Mouse (Mus musculus): ENCODE measurements around the gene Sympk. TPM values are rescaled to one million over a fixed set of nuclear protein-coding genes. Genes with fewer than 3 reads are reported as not detected.

Gene Sympk
- 100 to 1,000 TPM; 106 to 109 TPM for total RNA-seq (2021)
- long read RNA-seq, experiment 1, full-length matches to known transcripts: 4 of 16 reads
- long read RNA-seq, experiment 1, partial matches to known transcripts: 6 of 16 reads
- long read RNA-seq, experiment 1, other reads (novel, unspliced or antisense): 6 of 16 reads
- long read RNA-seq, experiment 2, partial matches to known transcripts: 1 of 5 reads
- long read RNA-seq, experiment 2, other reads (novel, unspliced or antisense): 4 of 5 reads

DNA sequence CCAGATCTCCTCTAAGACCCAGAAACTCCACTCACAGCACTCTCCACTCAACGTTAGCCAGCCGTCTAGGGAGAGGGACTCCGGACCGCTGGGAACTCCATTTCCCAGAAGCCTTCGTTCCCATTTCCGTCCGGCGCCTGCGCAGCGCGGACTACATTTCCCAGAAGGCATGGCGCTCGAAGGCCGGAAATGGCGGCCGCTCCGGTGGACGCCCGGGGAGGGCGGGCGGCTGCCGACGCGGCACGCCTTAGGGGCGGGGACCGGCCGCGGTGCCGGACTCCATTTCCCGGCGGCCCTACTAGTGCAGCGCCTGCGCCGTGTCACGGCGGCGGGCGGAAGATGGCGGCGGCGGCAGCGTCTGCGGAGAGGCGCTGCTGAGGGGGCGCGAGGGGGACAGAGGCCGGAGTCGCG lies at the start of gene Sympk:
Gene Sympk, plus strand, starts transcription at position 282 of the 411 bp plus-strand sequence.
- DNase-seq (ENCODE audit: low spot score in 2 of 2): peak; percentile 96
- intact Hi-C loops (cut with DNase I): no loop called here

DNA sequence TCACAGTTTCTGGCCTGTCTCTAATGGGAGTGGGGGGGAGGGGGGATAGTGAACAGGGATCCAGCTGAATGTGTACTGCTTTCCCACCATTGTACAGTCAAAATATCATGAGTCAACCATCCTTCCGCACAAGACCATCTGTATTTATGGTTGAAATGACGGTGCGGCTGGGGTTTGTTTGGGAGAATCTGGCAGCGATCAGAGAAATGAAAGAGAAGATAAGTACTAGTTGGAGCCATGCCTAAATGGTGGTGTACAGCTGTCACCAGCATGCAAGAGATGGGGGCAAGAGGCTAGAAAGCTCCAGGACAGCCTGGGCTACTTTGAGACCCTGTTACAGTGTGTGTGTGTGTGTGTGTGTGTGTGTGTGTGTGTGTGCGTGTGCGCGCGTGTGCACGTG lies 45.8 kb upstream of the Sympk start:
- peak in 1 of 2 experiments; percentile 76 for DNase-seq (ENCODE audit: low spot score in 2 of 2)
- intact Hi-C loops (cut with DNase I): no loop called here

DNA sequence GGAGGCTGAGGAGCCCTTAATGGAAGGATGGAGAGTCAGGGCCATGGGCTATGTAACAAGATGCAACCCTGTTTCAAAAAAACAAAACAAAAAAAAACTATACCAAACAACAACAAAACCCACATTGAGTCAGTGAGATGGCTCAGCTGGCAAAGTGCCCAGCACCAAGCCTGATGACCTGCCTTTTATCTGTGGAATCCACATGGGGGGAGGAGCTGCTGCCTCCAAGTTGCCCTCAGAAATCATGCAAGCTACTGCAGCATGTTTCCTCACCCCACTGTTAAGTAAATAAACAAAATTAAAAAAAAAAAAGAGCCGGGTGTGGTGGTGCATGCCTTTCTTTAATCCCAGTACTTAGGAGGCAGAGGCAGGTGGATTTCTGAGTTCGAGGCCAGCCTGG lies 37.7 kb upstream of the Sympk start:
- intact Hi-C loops (cut with DNase I): no loop called here
- no peak for DNase-seq (ENCODE audit: low spot score in 2 of 2)

DNA sequence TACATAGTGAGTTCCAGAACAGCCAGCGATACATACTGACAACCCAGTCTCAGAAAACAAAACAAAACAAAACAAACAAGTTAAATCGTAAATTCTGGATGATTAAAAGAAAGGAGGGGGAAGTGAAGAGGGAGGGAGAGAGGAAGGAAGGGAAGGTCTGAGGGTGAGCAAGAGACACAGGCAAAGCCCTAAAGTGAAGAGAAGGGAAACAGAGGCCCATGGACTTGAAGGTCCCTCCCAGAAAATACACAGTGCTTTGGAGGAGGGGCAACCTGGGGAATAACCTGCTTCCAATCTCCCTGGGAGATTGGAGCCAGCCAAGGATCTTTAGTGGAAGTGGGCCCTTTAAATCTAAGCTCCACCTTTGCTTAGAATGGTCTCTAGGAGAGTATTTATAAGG lies 37.1 kb upstream of the Sympk start, which contains the start of gene Nanos2:
Gene Nanos2, plus strand, starts transcription at position 301 of the 400 bp plus-strand sequence.
- no peak for DNase-seq (ENCODE audit: low spot score in 2 of 2)
- intact Hi-C loops (cut with DNase I): no loop called here

DNA sequence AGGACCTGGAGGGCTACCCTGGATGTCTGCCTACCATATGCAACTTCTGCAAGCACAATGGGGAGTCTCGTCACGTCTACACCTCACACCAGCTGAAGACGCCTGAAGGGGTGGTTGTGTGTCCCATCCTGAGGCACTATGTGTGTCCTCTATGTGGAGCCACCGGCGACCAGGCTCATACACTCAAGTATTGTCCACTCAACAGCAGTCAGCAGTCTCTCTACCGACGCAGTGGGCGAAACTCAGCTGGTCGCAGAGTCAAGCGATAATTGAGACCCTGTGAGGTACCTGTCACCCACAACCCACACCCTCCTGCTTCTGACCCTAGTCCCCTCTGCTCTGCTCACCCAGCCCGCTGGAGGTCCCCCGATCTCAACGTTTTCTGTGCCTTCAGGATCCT lies 36.4 kb upstream of the Sympk start:
- intact Hi-C loops (cut with DNase I): no loop called here
- DNase-seq (ENCODE audit: low spot score in 2 of 2): no peak

DNA sequence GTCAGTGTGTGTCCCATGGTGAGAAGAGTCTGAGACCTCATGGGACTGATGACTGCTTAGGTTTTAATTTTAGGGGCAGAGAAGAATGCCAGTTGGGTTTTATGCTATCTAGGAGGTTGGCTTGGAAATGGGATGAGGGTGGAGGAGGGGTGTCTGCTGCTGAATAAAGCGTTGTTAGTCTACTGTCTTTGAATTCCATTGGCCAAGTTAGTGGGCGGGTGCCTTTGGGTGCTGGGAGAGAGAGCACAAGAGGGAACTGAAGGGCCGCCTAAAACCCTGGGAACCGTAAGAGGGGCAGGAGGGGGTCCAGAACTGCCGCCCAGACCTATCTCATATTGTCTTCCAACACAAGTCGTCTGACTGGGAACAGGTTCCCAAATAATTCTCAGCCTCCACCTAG lies 35.4 kb upstream of the Sympk start:
- intact Hi-C loops (cut with DNase I): no loop called here
- no peak for DNase-seq (ENCODE audit: low spot score in 2 of 2)

DNA sequence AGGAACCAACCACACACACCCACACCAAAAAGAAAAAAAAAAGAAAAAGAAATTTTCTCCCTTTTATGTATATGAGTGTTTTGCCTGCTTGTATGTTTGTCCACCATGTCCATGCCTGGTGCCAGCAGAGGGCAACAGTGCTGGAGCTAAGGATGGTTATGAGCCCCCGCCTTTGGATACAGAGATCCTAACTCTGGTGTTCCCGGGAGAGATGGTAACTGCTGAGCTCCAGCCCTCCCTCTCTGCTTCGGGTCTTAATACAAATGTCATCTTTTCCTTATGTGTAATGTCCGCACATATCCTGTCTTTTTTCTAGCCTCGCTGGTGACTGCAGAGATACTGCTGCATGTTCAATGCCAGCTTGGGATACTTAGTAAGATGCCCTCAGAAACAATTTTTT lies 34.2 kb upstream of the Sympk start:
- intact Hi-C loops (cut with DNase I): loop anchor here (5.0 to 10.0 kb wide), 2 partner anchors 65 to 93 kb away; partner anchors contain the start of gene Nova2
- no peak for DNase-seq (ENCODE audit: low spot score in 2 of 2)

DNA sequence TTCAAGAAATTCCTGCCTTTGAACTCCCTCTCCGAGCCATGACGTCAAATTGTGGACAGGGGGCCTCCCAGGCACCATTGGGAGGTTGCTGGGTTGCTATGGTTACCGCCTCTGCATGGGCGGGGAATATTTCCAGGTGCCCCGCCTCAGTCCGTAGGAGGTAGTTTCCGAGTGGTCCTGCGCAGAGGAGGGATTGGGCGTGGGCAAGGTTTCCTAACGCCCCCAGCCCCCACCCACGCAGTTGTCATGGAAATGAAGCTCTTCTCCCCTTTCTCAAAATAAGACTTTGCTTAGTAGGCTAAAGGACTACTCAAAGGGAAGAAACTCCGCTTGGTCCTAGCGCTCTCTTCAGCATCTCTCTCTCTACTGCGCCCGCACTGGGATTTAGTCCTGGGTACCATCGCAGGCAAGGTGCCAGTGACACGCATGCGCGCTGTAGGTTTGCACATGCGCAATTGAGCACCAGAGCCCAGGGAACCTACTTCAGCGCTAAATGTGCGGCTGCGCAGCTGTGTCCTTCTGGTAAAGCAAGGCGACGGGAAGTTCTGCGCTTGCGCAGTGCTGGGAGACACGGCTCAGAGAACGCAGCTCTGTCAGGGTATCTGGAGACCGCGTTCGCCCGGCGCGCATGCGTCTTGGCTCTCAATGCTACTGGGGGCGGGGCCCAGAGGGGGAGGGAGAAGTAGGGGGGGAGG lies 33.4 kb upstream of the Sympk start, which contains the start of gene Mypop:
Gene Mypop, plus strand, starts transcription at position 645 of the 695 bp plus-strand sequence.
- peak; percentile 100 for DNase-seq (ENCODE audit: low spot score in 2 of 2)
- intact Hi-C loops (cut with DNase I): loop anchor here (5.0 to 10.0 kb wide), 2 partner anchors 66 to 93 kb away; partner anchors contain the start of gene Nova2

DNA sequence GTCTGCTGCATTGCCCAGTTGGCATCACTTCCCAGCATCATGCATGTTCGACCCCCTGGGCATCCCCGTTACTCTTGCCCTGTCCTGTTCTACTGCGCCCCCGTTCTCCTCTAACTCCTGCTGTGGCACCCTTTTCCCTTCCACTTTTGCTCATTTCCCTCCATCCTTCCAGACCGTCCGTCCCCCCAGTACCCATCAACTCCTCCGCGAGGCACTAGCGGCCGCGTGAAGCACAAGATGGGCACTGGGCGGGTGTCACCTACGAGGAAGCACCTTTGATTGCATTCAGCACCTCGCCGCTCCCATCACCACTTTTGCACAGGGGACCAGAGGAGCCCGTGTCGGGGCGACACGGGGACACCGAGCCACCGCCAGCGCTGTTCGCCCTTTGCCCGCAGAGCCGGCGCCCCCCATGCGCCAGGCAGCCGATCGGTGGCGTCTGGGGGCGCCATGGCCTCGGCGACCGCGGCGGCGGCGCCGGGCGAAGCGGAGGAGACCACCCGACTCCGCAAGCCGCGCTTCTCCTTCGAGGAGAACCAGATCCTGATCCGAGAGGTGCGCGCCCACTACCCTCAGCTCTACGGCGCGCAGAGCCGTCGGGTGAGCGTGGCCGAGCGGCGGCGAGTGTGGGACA lies 32.4 kb upstream of the Sympk start:
- peak in 1 of 2 experiments; percentile 37 for DNase-seq (ENCODE audit: low spot score in 2 of 2)
- intact Hi-C loops (cut with DNase I): loop anchor here (5.0 to 10.0 kb wide), 2 partner anchors 67 to 94 kb away; partner anchors contain the start of gene Nova2

DNA sequence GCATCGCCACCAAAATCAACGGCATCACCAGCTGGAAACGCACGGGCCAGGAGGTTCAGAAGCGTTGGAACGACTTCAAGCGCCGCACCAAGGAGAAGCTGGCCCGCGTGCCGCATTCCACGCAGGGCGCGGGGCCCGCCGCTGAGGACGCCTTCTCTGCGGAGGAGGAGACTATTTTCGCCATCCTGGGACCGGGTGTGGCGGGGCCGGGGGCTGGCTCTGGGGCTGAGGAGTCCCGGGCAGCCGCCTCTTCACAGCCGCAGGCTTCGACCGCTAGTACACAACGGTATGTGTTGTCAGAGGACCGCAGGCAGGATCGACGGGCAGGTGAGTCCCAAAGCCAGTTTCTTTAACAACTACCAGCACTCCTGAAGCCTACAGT lies 31.9 kb upstream of the Sympk start:
- peak in 1 of 2 experiments; percentile 57 for DNase-seq (ENCODE audit: low spot score in 2 of 2)
- intact Hi-C loops (cut with DNase I): loop anchor here (5.0 to 10.0 kb wide), 2 partner anchors 67 to 95 kb away; partner anchors contain the start of gene Nova2

DNA sequence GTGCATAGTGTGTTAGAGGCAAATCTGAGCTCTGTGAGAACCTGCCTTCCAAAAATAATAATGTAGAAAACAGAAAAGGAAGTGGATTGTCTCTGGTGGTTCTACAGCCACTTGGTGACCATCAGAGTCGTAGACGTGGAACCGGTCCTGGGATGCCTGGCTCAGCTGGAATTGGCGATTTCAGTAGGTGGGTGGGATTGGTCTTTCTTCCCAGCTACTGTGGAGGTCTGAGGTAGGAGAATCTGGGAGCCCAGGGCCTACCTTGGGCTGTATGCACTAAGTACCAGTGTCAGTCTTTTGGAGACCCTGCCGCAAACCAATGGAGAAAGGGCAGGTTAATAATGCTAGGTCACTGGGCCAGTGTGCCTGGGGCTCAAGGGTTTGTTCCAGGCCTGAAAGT lies 31.1 kb upstream of the Sympk start:
- no peak for DNase-seq (ENCODE audit: low spot score in 2 of 2)
- intact Hi-C loops (cut with DNase I): loop anchor here (5.0 to 10.0 kb wide), 2 partner anchors 68 to 96 kb away; partner anchors contain the start of gene Nova2

DNA sequence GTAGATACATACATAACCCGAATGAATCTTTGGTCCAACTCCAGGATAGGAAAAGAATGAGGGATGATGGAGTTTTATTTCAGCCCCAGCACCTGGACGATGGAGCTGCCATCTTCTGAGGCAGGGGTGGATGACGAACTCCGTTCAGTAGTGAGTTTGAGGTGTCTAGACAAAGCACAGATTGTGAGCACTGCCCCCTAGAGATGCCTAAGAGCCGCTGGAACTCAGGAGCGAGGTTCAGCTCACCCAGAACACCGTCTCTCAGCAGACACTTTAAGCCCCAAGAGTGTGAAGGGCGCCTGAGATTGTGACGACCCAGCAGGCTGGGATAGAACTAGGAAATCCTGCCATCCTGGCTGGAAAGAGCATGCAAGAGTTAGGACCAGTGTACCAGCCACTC lies 25.3 kb upstream of the Sympk start:
- intact Hi-C loops (cut with DNase I): loop anchor here (10.0 kb wide), 1 partner anchor 74 kb away; the partner anchor contains the start of gene Nova2
- DNase-seq (ENCODE audit: low spot score in 2 of 2): no peak

DNA sequence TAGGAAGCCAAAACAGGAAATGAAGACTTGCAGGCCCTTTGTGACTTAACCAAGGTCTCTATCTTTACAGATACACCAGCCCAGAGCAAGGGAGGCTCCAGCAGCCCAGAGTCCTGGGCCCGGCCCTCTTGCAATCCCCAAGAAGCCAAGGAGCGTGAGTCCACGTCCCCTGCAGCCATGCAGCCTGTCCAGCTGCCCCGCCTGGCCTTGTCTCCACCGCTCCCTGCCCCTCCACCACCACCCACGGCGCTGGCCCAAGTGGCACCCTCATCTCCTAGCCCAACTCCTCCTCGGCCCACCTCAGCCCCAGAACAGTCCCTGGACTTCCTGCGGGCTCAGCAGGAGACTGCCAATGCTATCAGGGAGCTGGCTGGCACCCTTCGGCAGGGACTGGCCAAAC lies 23.8 kb upstream of the Sympk start:
- intact Hi-C loops (cut with DNase I): no loop called here
- DNase-seq (ENCODE audit: low spot score in 2 of 2): no peak

DNA sequence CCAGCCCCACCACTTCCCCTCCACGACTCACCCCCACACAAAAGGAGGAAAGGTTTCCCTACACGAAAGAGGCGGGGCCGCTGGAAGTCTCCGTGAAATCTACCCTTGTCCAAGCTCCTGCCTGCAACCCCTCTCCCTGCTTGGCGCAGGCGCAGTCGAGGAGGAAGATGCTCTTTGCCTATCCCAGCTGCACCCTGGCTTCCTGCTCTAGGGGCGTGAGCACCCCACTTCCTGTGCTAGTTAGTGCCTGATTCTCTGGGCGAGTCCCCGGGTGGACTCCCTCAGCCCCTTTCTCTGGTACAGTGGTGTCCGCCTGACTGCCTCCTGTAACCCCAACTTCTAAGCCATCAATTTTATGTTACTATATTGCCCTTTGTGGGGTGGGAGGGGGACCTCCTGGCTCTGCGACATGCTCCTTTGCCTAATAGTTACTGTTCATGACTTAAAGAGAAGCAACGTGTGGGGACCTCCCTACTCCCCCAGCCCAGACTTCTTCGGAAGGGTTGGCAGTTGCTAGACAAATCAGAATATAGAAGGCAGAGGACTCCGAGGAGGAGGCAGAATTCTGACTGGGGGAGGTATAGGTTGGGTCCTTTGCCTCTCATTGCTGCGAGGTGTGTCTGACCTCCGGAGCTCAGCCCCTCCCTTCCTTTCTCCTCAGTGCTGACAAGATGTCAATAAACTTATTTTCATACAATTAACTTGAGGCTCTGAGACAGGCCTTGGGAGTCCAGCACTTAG lies 22.9 kb upstream of the Sympk start:
- intact Hi-C loops (cut with DNase I): no loop called here
- peak in 1 of 2 experiments; percentile 29 for DNase-seq (ENCODE audit: low spot score in 2 of 2)

DNA sequence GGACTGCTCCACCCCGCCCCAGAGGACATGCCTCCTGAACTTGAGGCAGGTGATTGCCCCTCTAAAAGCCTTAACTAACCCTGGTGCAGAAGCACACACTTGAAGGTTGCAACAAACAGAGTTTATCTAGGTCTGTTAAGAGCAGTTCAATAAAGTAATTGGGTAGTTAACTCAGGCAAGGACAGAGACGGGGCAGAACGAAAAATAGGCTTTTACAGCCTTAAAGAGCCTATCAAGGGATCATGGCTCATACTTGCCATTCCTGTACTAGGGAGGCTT lies 22.4 kb upstream of the Sympk start:
- intact Hi-C loops (cut with DNase I): no loop called here
- no peak for DNase-seq (ENCODE audit: low spot score in 2 of 2)

DNA sequence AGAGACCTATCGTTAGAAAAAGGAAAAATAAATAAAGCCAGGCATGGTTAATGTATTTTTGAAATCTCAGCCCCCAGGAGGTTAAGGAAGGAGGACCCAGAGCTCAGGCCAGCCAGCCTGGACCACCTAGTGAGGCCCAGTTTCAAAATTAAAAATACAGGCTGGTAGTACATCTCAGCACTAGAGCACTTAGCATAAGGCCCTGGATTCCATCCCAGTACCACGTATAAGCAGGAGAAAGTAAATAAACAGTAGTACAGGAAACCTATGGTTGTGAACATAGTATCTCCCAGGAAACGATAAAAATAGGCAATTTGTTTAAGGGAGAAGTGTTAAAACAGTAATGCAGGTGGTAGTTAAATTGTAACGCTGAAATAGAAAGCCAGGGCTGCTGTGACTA lies 22.1 kb upstream of the Sympk start:
- intact Hi-C loops (cut with DNase I): no loop called here
- DNase-seq (ENCODE audit: low spot score in 2 of 2): no peak

DNA sequence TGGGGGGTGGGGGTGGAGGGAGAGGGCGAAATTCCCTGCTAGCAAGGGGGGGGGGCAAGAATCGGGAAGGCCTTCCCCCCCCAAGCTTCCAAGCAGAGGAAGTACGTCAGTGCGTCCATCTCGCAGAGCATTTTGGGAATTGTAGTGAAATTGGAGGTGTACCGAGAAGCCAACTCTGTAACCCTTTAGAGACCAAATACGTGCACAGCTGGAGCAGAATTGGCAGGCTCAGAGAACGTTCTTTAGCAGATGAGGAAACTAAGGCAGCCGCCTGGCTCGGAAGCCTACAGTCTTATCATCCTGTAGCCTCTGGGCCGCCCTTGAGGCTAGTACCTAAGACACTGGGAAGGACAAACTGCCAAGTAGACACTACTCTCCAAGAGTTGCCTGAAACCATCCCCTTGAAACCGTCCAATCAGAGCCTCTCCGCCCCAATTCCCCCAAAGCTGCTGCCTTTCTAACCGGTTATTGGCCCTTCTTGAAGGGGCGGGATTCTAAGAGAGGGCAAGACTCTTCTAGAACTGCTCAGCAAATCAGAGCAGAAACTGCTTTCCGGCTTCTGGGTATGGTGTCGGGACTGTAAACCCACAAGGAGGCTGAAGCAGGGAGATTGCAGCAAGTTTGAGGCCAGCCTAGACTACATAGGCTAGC lies 21.2 kb upstream of the Sympk start:
- intact Hi-C loops (cut with DNase I): no loop called here
- peak; percentile 80 to 91 for DNase-seq (ENCODE audit: low spot score in 2 of 2)

DNA sequence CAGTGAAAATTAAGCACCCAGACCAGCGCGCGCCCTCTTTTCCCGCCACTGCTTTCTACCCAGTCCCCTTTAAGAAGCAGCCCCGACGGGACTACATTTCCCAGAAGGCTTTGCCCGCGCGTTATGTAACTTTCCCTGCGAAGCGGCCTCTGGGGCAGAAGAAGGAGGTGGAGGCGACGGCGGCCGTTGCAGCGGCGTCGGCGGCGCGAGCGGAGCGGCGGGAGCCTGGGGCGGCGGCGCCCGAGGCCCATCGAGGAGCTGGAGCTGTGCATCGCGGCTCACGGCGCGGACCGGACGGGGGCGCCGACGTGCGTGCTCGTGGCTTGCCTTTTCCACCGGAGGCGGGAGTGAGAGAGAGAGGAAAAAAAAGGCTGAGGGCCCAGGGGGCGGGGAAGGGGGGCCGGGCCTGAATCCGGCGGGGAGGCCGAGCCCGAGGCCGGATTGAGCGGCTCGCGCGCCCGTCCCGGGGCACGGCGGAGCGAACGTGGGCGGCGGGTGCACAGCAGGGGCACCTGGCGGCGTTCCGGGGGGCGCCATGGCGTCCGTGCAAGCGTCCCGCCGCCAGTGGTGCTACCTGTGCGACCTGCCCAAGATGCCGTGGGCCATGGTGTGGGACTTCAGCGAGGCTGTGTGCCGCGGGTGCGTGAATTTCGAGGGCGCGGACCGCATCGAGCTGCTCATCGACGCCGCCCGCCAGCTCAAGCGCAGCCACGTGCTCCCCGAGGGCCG lies 20.1 kb upstream of the Sympk start, which contains the start of gene Irf2bp1:
Gene Irf2bp1, plus strand, starts transcription at position 143 of the 729 bp plus-strand sequence.
- intact Hi-C loops (cut with DNase I): no loop called here
- DNase-seq (ENCODE audit: low spot score in 2 of 2): peak; percentile 92 to 94

All from left cerebral cortex, postnatal 14 days (tissue).